Comparison of ENCODE assay signal across 13 mouse cellular contexts in genomic region chr2:31954779-31955181, GRCm38 (mm10). TPM values are rescaled to one million over a fixed set of nuclear protein-coding genes. Genes with fewer than 3 reads are reported as not detected.
DNase-seq lines count a peak whose midpoint lies in the region; ATAC-seq and TF ChIP-seq lines count a peak whose summit lies in the region.
"Had no signal": no experiment of that assay in that cellular context is flagged by ENCODE, and none has a peak within 500 bp of the region (broad histone marks: within the 10 kb centered on the region; RNA-seq: fewer than 3 reads in every experiment).

No protein-coding gene starts in this region.

- TF ChIP-seq CTCF in midbrain, postnatal 0 days (IDR thresholded peaks at IDR 0.05) = 0 out of 2 replicates have a peak, but pooled peaks have one; percentile 5

- no peaks in the 10 kb centered on the region for H3K9me3 ChIP-seq in midbrain, postnatal 0 days (ENCODE audit: low read length)
- H3K9me3 ChIP-seq in midbrain, embryonic 14.5 days (ENCODE audit: control insufficient read depth, low read length) = no peaks in the 10 kb centered on the region
- H3K9me3 ChIP-seq: limb, embryonic 12.5 days; lung, embryonic 15.5 days had no signal

- ATAC-seq in midbrain, postnatal 0 days (ENCODE audit: low FRiP score) = no peak
- ATAC-seq in midbrain, embryonic 14.5 days (ENCODE audit: low FRiP score, low TSS enrichment) = no peak

- H3K27me3 ChIP-seq in midbrain, postnatal 0 days (ENCODE audit: insufficient read depth, low read length) = no peaks in the 10 kb centered on the region
- H3K27me3 ChIP-seq in midbrain, embryonic 14.5 days (ENCODE audit: control insufficient read depth, insufficient read depth, low read length) = peaks cover 6% of the 10 kb centered on the region; the same call in 1 of the 2 replicates
- H3K27me3 ChIP-seq: limb, embryonic 12.5 days had no signal

- WGBS in midbrain, postnatal 0 days = 85% methylated on average over 9 of the region's 9 CpGs
- WGBS in midbrain, embryonic 14.5 days = 84% methylated on average over 9 of the region's 9 CpGs

- no peak overlapping the region for H3K4me3 ChIP-seq in midbrain, postnatal 0 days (ENCODE audit: low read depth, low read length)
- no peak overlapping the region for H3K4me3 ChIP-seq in midbrain, embryonic 14.5 days (replicated peaks; ENCODE audit: low read depth, low read length)
- H3K4me3 ChIP-seq: limb, embryonic 12.5 days; lung, embryonic 15.5 days had no signal

- no peaks in the 10 kb centered on the region for H3K36me3 ChIP-seq in midbrain, postnatal 0 days (ENCODE audit: insufficient read depth, low read length)
- H3K36me3 ChIP-seq in midbrain, embryonic 14.5 days (ENCODE audit: control insufficient read depth, insufficient read depth, low read length) = peaks cover 5% of the 10 kb centered on the region; the same call in 1 of the 2 replicates
- H3K36me3 ChIP-seq: lung, embryonic 15.5 days had no signal

- no peak overlapping the region for H3K27ac ChIP-seq in midbrain, postnatal 0 days (ENCODE audit: low read depth, low read length)
- no peak overlapping the region for H3K27ac ChIP-seq in midbrain, embryonic 14.5 days (replicated peaks; ENCODE audit: low read depth, low read length)
- H3K27ac ChIP-seq: limb, embryonic 12.5 days; lung, embryonic 15.5 days; stomach, postnatal 0 days had no signal

- H3K4me1 ChIP-seq in midbrain, postnatal 0 days (ENCODE audit: insufficient read depth, low read length) = peaks cover 8% of the 10 kb centered on the region; the same call in 1 of the 2 replicates
- peaks cover 12% of the 10 kb centered on the region for H3K4me1 ChIP-seq in midbrain, embryonic 14.5 days (ENCODE audit: control insufficient read depth, insufficient read depth, low read length)

- peak; percentile 19 for DNase-seq in gastrocnemius, adult 18-20 months (ENCODE audit: low spot score)
- DNase-seq in gastrocnemius, adult 8-10 months (ENCODE audit: low spot score in 2 of 2) = no peak
- no peak for DNase-seq in midbrain, postnatal 0 days (ENCODE audit: low spot score)
- DNase-seq in midbrain, embryonic 14.5 days = no peak
- peak; percentile 39 to 40 for DNase-seq in cerebellum, postnatal 36 days
- peak; percentile 46 to 75 for DNase-seq in kidney, postnatal 36 days
- no peak for DNase-seq in c-Kit-positive CD71-positive TER-119-positive erythroid progenitor cells, embryonic 14.5 days (ENCODE audit: low spot score)
- DNase-seq in layer of hippocampus, adult 11-12 months (ENCODE audit: low spot score) = no peak
- DNase-seq: gastrocnemius, postnatal 10 days had no signal

- H3K9ac ChIP-seq in midbrain, postnatal 0 days (replicated peaks; ENCODE audit: low read length, poor library complexity, severe bottlenecking) = no peak overlapping the region
- no peak overlapping the region for H3K9ac ChIP-seq in midbrain, embryonic 14.5 days (replicated peaks; ENCODE audit: low read length)
- H3K9ac ChIP-seq: limb, embryonic 12.5 days; lung, embryonic 15.5 days had no signal

- no peak overlapping the region for H3K4me2 ChIP-seq in midbrain, postnatal 0 days (ENCODE audit: low read depth, low read length, poor library complexity, severe bottlenecking)
- no peak overlapping the region for H3K4me2 ChIP-seq in midbrain, embryonic 14.5 days (ENCODE audit: low read length)
- H3K4me2 ChIP-seq: limb, embryonic 12.5 days; lung, embryonic 15.5 days had no signal

RNA-seq across cellular contexts. Expression of gene Aif1l, which starts 4.8 kb away (rescaled TPM):
- 1 to 10 TPM; 2.9 to 3.3 TPM for total RNA-seq in gastrocnemius, adult 18-20 months (2021)
- 1 to 10 TPM; 1.3 to 3.7 (median 2.3) TPM for total RNA-seq in gastrocnemius, adult 8-10 months (2022)
- total RNA-seq in midbrain, postnatal 0 days (2014; rRNA removed) = 20.2 and 24.1 TPM in 2 replicates
- 19.1 and 21.4 TPM in 2 replicates for polyA plus RNA-seq in midbrain, postnatal 0 days (2015; fragmentation: Nextera tagmentation; extraction: Ambion mirVana)
- 24.2 and 34.7 TPM in 2 replicates for polyA plus RNA-seq in midbrain, embryonic 14.5 days (2014; fragmentation: Nextera tagmentation; extraction: Ambion mirVana)
- total RNA-seq: monocyte, adult 5-6 weeks had no signal

RNA-seq across cellular contexts. Expression of gene Nup214, which starts 19.5 kb away (rescaled TPM):
- 10 to 100 TPM; 18.0 to 23.5 TPM for total RNA-seq in gastrocnemius, adult 18-20 months (2021)
- 10 to 100 TPM; 16.0 to 20.5 (median 18.3) TPM for total RNA-seq in gastrocnemius, adult 8-10 months (2022)
- 28.5 and 29.0 TPM in 2 replicates for total RNA-seq in midbrain, postnatal 0 days (2014; rRNA removed)
- polyA plus RNA-seq in midbrain, postnatal 0 days (2015; fragmentation: Nextera tagmentation; extraction: Ambion mirVana) = 59.7 and 67.0 TPM in 2 replicates
- 48.2 and 59.9 TPM in 2 replicates for polyA plus RNA-seq in midbrain, embryonic 14.5 days (2014; fragmentation: Nextera tagmentation; extraction: Ambion mirVana)

Comparison
In these comparisons a context has a peak if more than half of its experiments do, and no peak if none do; other contexts are left out.
1. DNase-seq: peak in gastrocnemius, adult 18-20 months (single experiment), cerebellum, postnatal 36 days (2 of 2) and kidney, postnatal 36 days (2 of 2); none in gastrocnemius, adult 8-10 months (0 of 2), midbrain, postnatal 0 days (single experiment), midbrain, embryonic 14.5 days (single experiment), c-Kit-positive CD71-positive TER-119-positive erythroid progenitor cells, embryonic 14.5 days (single experiment) and layer of hippocampus, adult 11-12 months (single experiment).